Mouse (Mus musculus): Measurements from ENCODE around the gene Hbs1l.

- TF ChIP-seq HCFC1 (IDR thresholded peaks at IDR 0.05; ENCODE audit: low read depth, low read length) (peak; percentile 48; the same call in 1 of the 2 replicates), POLR2A (IDR thresholded peaks at IDR 0.05; ENCODE audit: control insufficient read depth in 1 of 2, insufficient read depth in 1 of 2, low read depth in 1 of 2, low read length in 2 of 2, poor library complexity in 1 of 2) (no peak; a peak in 1 of 4 replicates), JUND (IDR thresholded peaks at IDR 0.05; ENCODE audit: low read depth, low read length) (no peak), EP300 (IDR thresholded peaks at IDR 0.05; ENCODE audit: low read depth in 1 of 2, low read length in 2 of 2) (peak; percentile 89 to 95), CTCF (IDR thresholded peaks at IDR 0.05 in 2 of 3, conservative IDR thresholded peaks at IDR 0.05 in 1 of 3; ENCODE audit: control insufficient read depth in 1 of 3, insufficient read depth in 1 of 3, low read depth in 2 of 3, low read length in 3 of 3, poor library complexity in 1 of 3, severe bottlenecking in 1 of 3) (no peak), CHD1 (IDR thresholded peaks at IDR 0.05; ENCODE audit: low read depth, low read length) (no peak), POLR2AphosphoS5 (IDR thresholded peaks at IDR 0.05; ENCODE audit: borderline replicate concordance, low read depth, low read length) (no peak), ZMIZ1 (IDR thresholded peaks at IDR 0.05; ENCODE audit: low read depth, low read length) (no peak), NRF1 (IDR thresholded peaks at IDR 0.05; ENCODE audit: insufficient read depth, low read depth, low read length, poor library complexity, severe bottlenecking) (no peak)
These were observed 26.9 kb upstream of the Hbs1l start for GRCm38 (mm10) chr10:21268786-21269410.

Measured in MEL (cell line).